39 mouse cellular contexts compared by ENCODE assay signal in genomic region chr15:81964980-81965545, GRCm38 (mm10). TPM values are rescaled to one million over a fixed set of nuclear protein-coding genes. Genes with fewer than 3 reads are reported as not detected.
DNase-seq lines count a peak whose midpoint lies in the region; ATAC-seq and TF ChIP-seq lines count a peak whose summit lies in the region.
"Had no signal": no experiment of that assay in that cellular context is flagged by ENCODE, and none has a peak within 500 bp of the region (broad histone marks: within the 10 kb centered on the region; RNA-seq: fewer than 3 reads in every experiment).

No protein-coding gene starts in this region.

- TF ChIP-seq RAD21 in CH12.LX (IDR thresholded peaks at IDR 0.05; ENCODE audit: low read depth, low read length) = no peak

- no peaks in the 10 kb centered on the region for H3K36me3 ChIP-seq in midbrain, postnatal 0 days (ENCODE audit: insufficient read depth, low read length)
- no peaks in the 10 kb centered on the region for H3K36me3 ChIP-seq in midbrain, embryonic 16.5 days (ENCODE audit: control insufficient read depth, insufficient read depth, low read length)
- H3K36me3 ChIP-seq in CH12.LX (replicated peaks in 1 of 2; ENCODE audit: control insufficient read depth in 1 of 2, insufficient read depth in 1 of 2, low read length in 1 of 2) (no peaks in the 10 kb centered on the region), myocyte (ENCODE audit: control insufficient read depth, insufficient read depth) (no peaks in the 10 kb centered on the region)
- H3K36me3 ChIP-seq: heart, embryonic 10.5 days; hindbrain, embryonic 13.5 days; midbrain, embryonic 12.5 days; neural tube, embryonic 13.5 days had no signal

- 31% methylated on average over 4 of the region's 4 CpGs for WGBS in midbrain, postnatal 0 days
- WGBS in midbrain, embryonic 16.5 days = 42% methylated on average over 4 of the region's 4 CpGs

- H3K27me3 ChIP-seq in midbrain, postnatal 0 days (ENCODE audit: insufficient read depth, low read length) = no peaks in the 10 kb centered on the region
- no peaks in the 10 kb centered on the region for H3K27me3 ChIP-seq in midbrain, embryonic 16.5 days (ENCODE audit: control insufficient read depth, insufficient read depth, low read depth, low read length)
- H3K27me3 ChIP-seq in CH12.LX (replicated peaks) (no peaks in the 10 kb centered on the region), myocyte (ENCODE audit: control insufficient read depth, insufficient read depth, insufficient read length) (no peaks in the 10 kb centered on the region)
- H3K27me3 ChIP-seq: forebrain, embryonic 13.5 days; hindbrain, embryonic 13.5 days; midbrain, embryonic 12.5 days; neural tube, embryonic 13.5 days had no signal

- no peak overlapping the region for H3ac ChIP-seq in myocyte (ENCODE audit: control insufficient read depth, insufficient read length)

- in situ Hi-C loops in CH12.LX (cut with MboI; ENCODE audit: low pct_ligation_motif_present, low pct_unique_long_range_greater_than_20kb, low sequenced_read_pairs) = no loop called here

- H3K79me2 ChIP-seq in CH12.LX (replicated peaks; ENCODE audit: control insufficient read depth, extremely low read depth, insufficient read depth, poor library complexity, severe bottlenecking) = no peaks in the 10 kb centered on the region
- no peaks in the 10 kb centered on the region for H3K79me2 ChIP-seq in myocyte (ENCODE audit: control insufficient read depth, insufficient read depth)

- H3K9me3 ChIP-seq in midbrain, postnatal 0 days (ENCODE audit: low read length) = no peaks in the 10 kb centered on the region
- no peaks in the 10 kb centered on the region for H3K9me3 ChIP-seq in midbrain, embryonic 16.5 days (replicated peaks; ENCODE audit: control insufficient read depth, low read length, poor library complexity, severe bottlenecking)
- H3K9me3 ChIP-seq in CH12.LX (replicated peaks; ENCODE audit: low read length) = peaks cover 3% of the 10 kb centered on the region
- H3K9me3 ChIP-seq: forebrain, embryonic 13.5 days; heart, embryonic 10.5 days; midbrain, embryonic 12.5 days; neural tube, embryonic 13.5 days had no signal

- TF ChIP-seq POLR2A in CH12.LX (IDR thresholded peaks at IDR 0.05; ENCODE audit: low read depth, low read length) = no peak
- TF ChIP-seq POLR2A in myocyte (IDR thresholded peaks at IDR 0.05; ENCODE audit: insufficient read length, low read depth) = no peak

- no peak for DNase-seq in midbrain, postnatal 0 days (ENCODE audit: low spot score)
- peak; percentile 40 for DNase-seq in CH12.LX (ENCODE audit: extremely low read depth)
- peak; percentile 78 for DNase-seq in NIH3T3 (ENCODE audit: low read depth)
- DNase-seq in heart, postnatal 25 days (ENCODE audit: low spot score) = no peak
- DNase-seq: adrenal gland, postnatal 14 days; cerebellum, adult 11 months; cerebellum, adult 9-10 months; cerebellum, postnatal 36 days; gastrocnemius, postnatal 14 days; heart, postnatal 4 days; kidney, adult 8-10 months; layer of hippocampus, postnatal 36 days; liver; lung, adult 2 months; lung, postnatal 10 days; right cerebral cortex, postnatal 4 days; thymus, postnatal 4 days had no signal

- no peak for TF ChIP-seq EP300 in CH12.LX (IDR thresholded peaks at IDR 0.05; ENCODE audit: low read length)

- ATAC-seq in midbrain, postnatal 0 days (ENCODE audit: low FRiP score) = no peak
- no peak for ATAC-seq in midbrain, embryonic 16.5 days
- ATAC-seq in frontal cortex, adult (ENCODE audit: low TSS enrichment) = no peak
- ATAC-seq: activated CD4-positive, CD25-positive, alpha-beta regulatory T cell, adult 4 months; forebrain, embryonic 13.5 days; intestine, embryonic 16.5 days had no signal

- TF ChIP-seq CTCF in midbrain, postnatal 0 days (IDR thresholded peaks at IDR 0.05) = 0 out of 2 replicates have a peak, but pooled peaks have one; percentile 1
- no peak for TF ChIP-seq CTCF in CH12.LX (conservative IDR thresholded peaks at IDR 0.05 in 1 of 2, IDR thresholded peaks at IDR 0.05 in 1 of 2; ENCODE audit: low read depth in 2 of 2, low read length in 2 of 2)

- no peaks in the 10 kb centered on the region for H3K4me1 ChIP-seq in midbrain, postnatal 0 days (ENCODE audit: insufficient read depth, low read length)
- no peaks in the 10 kb centered on the region for H3K4me1 ChIP-seq in midbrain, embryonic 16.5 days (ENCODE audit: control insufficient read depth, insufficient read depth, low read length)
- peaks cover 26 to 51% of the 10 kb centered on the region in 2 experiments for H3K4me1 ChIP-seq in CH12.LX (ENCODE audit: control insufficient read depth in 1 of 2, insufficient read depth in 2 of 2)
- H3K4me1 ChIP-seq: hindbrain, embryonic 13.5 days; midbrain, embryonic 12.5 days; neural tube, embryonic 13.5 days had no signal

- dilution Hi-C loops in CH12.LX (cut with MboI; ENCODE audit: extremely low pct_ligation_motif_present, extremely low pct_unique_long_range_greater_than_20kb, low sequenced_read_pairs) = no loop called here

- no peak overlapping the region for H3K27ac ChIP-seq in midbrain, postnatal 0 days (ENCODE audit: low read depth, low read length)
- H3K27ac ChIP-seq in midbrain, embryonic 16.5 days (ENCODE audit: low read length) = no peak overlapping the region
- H3K27ac ChIP-seq in CH12.LX (ENCODE audit: insufficient read depth, low read depth) = no peak overlapping the region
- H3K27ac ChIP-seq: forebrain, embryonic 13.5 days; heart, embryonic 10.5 days; hindbrain, embryonic 13.5 days; kidney, postnatal 0 days; liver, embryonic 14.5 days; midbrain, embryonic 12.5 days; neural tube, embryonic 13.5 days; stomach, postnatal 0 days had no signal

- intact Hi-C loops in heart, postnatal 25 days (cut with DNase I) = no loop called here

- no peak overlapping the region for H3K4me2 ChIP-seq in midbrain, postnatal 0 days (ENCODE audit: low read depth, low read length, poor library complexity, severe bottlenecking)
- H3K4me2 ChIP-seq in midbrain, embryonic 16.5 days (ENCODE audit: low read length) = no peak overlapping the region
- H3K4me2 ChIP-seq in CH12.LX (ENCODE audit: insufficient read depth, low read depth, poor library complexity, severe bottlenecking) (no peak overlapping the region), myocyte (ENCODE audit: low read depth) (peak overlapping the region; percentile 26)
- H3K4me2 ChIP-seq: forebrain, embryonic 13.5 days; hindbrain, embryonic 13.5 days; midbrain, embryonic 12.5 days; neural tube, embryonic 13.5 days had no signal

- no peak overlapping the region for H3K9ac ChIP-seq in midbrain, postnatal 0 days (replicated peaks; ENCODE audit: low read length, poor library complexity, severe bottlenecking)
- no peak overlapping the region for H3K9ac ChIP-seq in midbrain, embryonic 16.5 days (ENCODE audit: low read depth, low read length)
- H3K9ac ChIP-seq in CH12.LX (ENCODE audit: insufficient read depth, low read depth) = no peak overlapping the region
- H3K9ac ChIP-seq: forebrain, embryonic 13.5 days; hindbrain, embryonic 13.5 days; liver, embryonic 14.5 days; midbrain, embryonic 12.5 days; neural tube, embryonic 13.5 days had no signal

- H3K4me3 ChIP-seq in midbrain, postnatal 0 days (ENCODE audit: low read depth, low read length) = no peak overlapping the region
- no peak overlapping the region for H3K4me3 ChIP-seq in midbrain, embryonic 16.5 days (ENCODE audit: low read depth, low read length)
- H3K4me3 ChIP-seq in CH12.LX (replicated peaks in 1 of 3; ENCODE audit: low read depth in 2 of 3, low read length in 2 of 3, poor library complexity in 1 of 3) (no peak overlapping the region), myocyte (no peak overlapping the region)
- H3K4me3 ChIP-seq: forebrain, embryonic 13.5 days; heart, embryonic 10.5 days; hindbrain, embryonic 13.5 days; midbrain, embryonic 12.5 days; neural tube, embryonic 13.5 days had no signal

RNA-seq across cellular contexts. Expression of gene Pmm1, which starts 4.3 kb away (rescaled TPM):
- total RNA-seq in midbrain, postnatal 0 days (2014; rRNA removed) = 157 and 172 TPM in 2 replicates
- polyA plus RNA-seq in midbrain, postnatal 0 days (2015; fragmentation: Nextera tagmentation; extraction: Ambion mirVana) = 122 and 134 TPM in 2 replicates
- 81.4 and 107 TPM in 2 replicates for polyA plus RNA-seq in midbrain, embryonic 16.5 days (2015; fragmentation: Nextera tagmentation; extraction: Ambion mirVana)
- total RNA-seq in CH12.LX (2012; rRNA removed) = 120 and 128 TPM in 2 replicates
- 48.3 and 51.8 TPM in 2 replicates for total RNA-seq in CH12.LX (2014; rRNA removed)
- polyA plus RNA-seq in CH12.LX (2012; ENCODE audit: insufficient read length, low read depth) = 140 and 153 TPM in 2 replicates
- polyA plus RNA-seq in myocyte (2012; fragmentation: generic; extraction: Trizol) = 104 TPM
- 10 to 100 TPM; 26.6 to 27.0 TPM for total RNA-seq in heart, postnatal 25 days (2021)

RNA-seq across cellular contexts. Expression of gene 1700029P11Rik, which starts 15.3 kb away (rescaled TPM):
- total RNA-seq in midbrain, postnatal 0 days (2014; rRNA removed) = not detected in 2 replicates
- not detected in 2 replicates for polyA plus RNA-seq in midbrain, postnatal 0 days (2015; fragmentation: Nextera tagmentation; extraction: Ambion mirVana)
- not detected in 2 replicates for polyA plus RNA-seq in midbrain, embryonic 16.5 days (2015; fragmentation: Nextera tagmentation; extraction: Ambion mirVana)
- not detected in 2 replicates for total RNA-seq in CH12.LX (2012; rRNA removed)
- total RNA-seq in CH12.LX (2014; rRNA removed) = not detected in 2 replicates
- polyA plus RNA-seq in CH12.LX (2012; ENCODE audit: insufficient read length, low read depth) = not detected in 2 replicates
- polyA plus RNA-seq in myocyte (2012; fragmentation: generic; extraction: Trizol) = not detected
- total RNA-seq in heart, postnatal 25 days (2021) = not detected
- total RNA-seq: adrenal gland, postnatal 14 days; gastrocnemius, postnatal 14 days; granulocyte monocyte progenitor cell, adult 5-6 weeks; heart, postnatal 4 days; layer of hippocampus, postnatal 36 days; left cerebral cortex, postnatal 10 days; megakaryocyte progenitor cell, adult 5-6 weeks had no signal
- polyA plus RNA-seq: activated CD4-positive, CD25-positive, alpha-beta regulatory T cell, adult 4 months; embryonic facial prominence, embryonic 11.5 days; forebrain, embryonic 13.5 days; heart, embryonic 10.5 days; heart, embryonic 16.5 days; hindbrain, embryonic 13.5 days; intestine, embryonic 16.5 days; kidney, postnatal 0 days; large intestine, adult 2 months; limb, embryonic 11.5 days; liver, embryonic 14.5 days; lung, adult 2 months; midbrain, embryonic 12.5 days; neural tube, embryonic 13.5 days; spleen, adult 2 months; stomach, postnatal 0 days; thymus, postnatal 0 days had no signal

RNA-seq across cellular contexts. Expression of gene Xrcc6, which starts 22.6 kb away (rescaled TPM):
- total RNA-seq in midbrain, postnatal 0 days (2014; rRNA removed) = 25.6 and 28.3 TPM in 2 replicates
- 23.2 and 28.2 TPM in 2 replicates for polyA plus RNA-seq in midbrain, postnatal 0 days (2015; fragmentation: Nextera tagmentation; extraction: Ambion mirVana)
- polyA plus RNA-seq in midbrain, embryonic 16.5 days (2015; fragmentation: Nextera tagmentation; extraction: Ambion mirVana) = 36.5 and 37.3 TPM in 2 replicates
- total RNA-seq in CH12.LX (2012; rRNA removed) = 67.3 and 80.0 TPM in 2 replicates
- 79.5 and 83.5 TPM in 2 replicates for total RNA-seq in CH12.LX (2014; rRNA removed)
- polyA plus RNA-seq in CH12.LX (2012; ENCODE audit: insufficient read length, low read depth) = 80.8 and 94.0 TPM in 2 replicates
- 46.3 TPM for polyA plus RNA-seq in myocyte (2012; fragmentation: generic; extraction: Trizol)
- 10 to 100 TPM; 21.4 to 23.5 TPM for total RNA-seq in heart, postnatal 25 days (2021)

RNA-seq across cellular contexts. Expression of gene Csdc2, which starts 28.5 kb away (rescaled TPM):
- 172 and 196 TPM in 2 replicates for total RNA-seq in midbrain, postnatal 0 days (2014; rRNA removed)
- 323 and 327 TPM in 2 replicates for polyA plus RNA-seq in midbrain, postnatal 0 days (2015; fragmentation: Nextera tagmentation; extraction: Ambion mirVana)
- 241 and 293 TPM in 2 replicates for polyA plus RNA-seq in midbrain, embryonic 16.5 days (2015; fragmentation: Nextera tagmentation; extraction: Ambion mirVana)
- total RNA-seq in CH12.LX (2012; rRNA removed) (0.08 and 0.13 TPM in 2 replicates), CH12.LX (2014; rRNA removed) (not detected in 2 replicates)
- polyA plus RNA-seq in CH12.LX (2012; ENCODE audit: insufficient read length, low read depth) (0.43 and 0.45 TPM in 2 replicates), myocyte (2012; fragmentation: generic; extraction: Trizol) (38.3 TPM)
- 10 to 100 TPM; 73.5 to 87.5 TPM for total RNA-seq in heart, postnatal 25 days (2021)
- total RNA-seq: granulocyte monocyte progenitor cell, adult 5-6 weeks; megakaryocyte progenitor cell, adult 5-6 weeks had no signal
- polyA plus RNA-seq: activated CD4-positive, CD25-positive, alpha-beta regulatory T cell, adult 4 months had no signal

RNA-seq across cellular contexts. Expression of gene Polr3h, which starts 39.0 kb away (rescaled TPM):
- 46.5 and 49.5 TPM in 2 replicates for total RNA-seq in midbrain, postnatal 0 days (2014; rRNA removed)
- 77.0 and 80.3 TPM in 2 replicates for polyA plus RNA-seq in midbrain, postnatal 0 days (2015; fragmentation: Nextera tagmentation; extraction: Ambion mirVana)
- 74.3 and 77.2 TPM in 2 replicates for polyA plus RNA-seq in midbrain, embryonic 16.5 days (2015; fragmentation: Nextera tagmentation; extraction: Ambion mirVana)
- total RNA-seq in CH12.LX (2012; rRNA removed) (59.3 and 64.9 TPM in 2 replicates), CH12.LX (2014; rRNA removed) (40.5 and 40.7 TPM in 2 replicates)
- polyA plus RNA-seq in CH12.LX (2012; ENCODE audit: insufficient read length, low read depth) (153 and 224 TPM in 2 replicates), myocyte (2012; fragmentation: generic; extraction: Trizol) (247 TPM)
- total RNA-seq in heart, postnatal 25 days (2021) = 1 to 10 TPM; 6.7 to 7.0 TPM

Comparison
In these comparisons a context has a peak if more than half of its experiments do, and no peak if none do; other contexts are left out.
1. DNase-seq: peak in CH12.LX (single experiment) and NIH3T3 (single experiment); none in midbrain, postnatal 0 days (single experiment) and heart, postnatal 25 days (single experiment).